Mouse (Mus musculus): Measurements from ENCODE around the gene Sept11. TPM values are rescaled to one million over a fixed set of nuclear protein-coding genes. Genes with fewer than 3 reads are reported as not detected.

Sept11 gene
- total and polyA plus RNA-seq, 2 experiments from 2014 or later = 88.1 to 92.5 TPM

DNA sequence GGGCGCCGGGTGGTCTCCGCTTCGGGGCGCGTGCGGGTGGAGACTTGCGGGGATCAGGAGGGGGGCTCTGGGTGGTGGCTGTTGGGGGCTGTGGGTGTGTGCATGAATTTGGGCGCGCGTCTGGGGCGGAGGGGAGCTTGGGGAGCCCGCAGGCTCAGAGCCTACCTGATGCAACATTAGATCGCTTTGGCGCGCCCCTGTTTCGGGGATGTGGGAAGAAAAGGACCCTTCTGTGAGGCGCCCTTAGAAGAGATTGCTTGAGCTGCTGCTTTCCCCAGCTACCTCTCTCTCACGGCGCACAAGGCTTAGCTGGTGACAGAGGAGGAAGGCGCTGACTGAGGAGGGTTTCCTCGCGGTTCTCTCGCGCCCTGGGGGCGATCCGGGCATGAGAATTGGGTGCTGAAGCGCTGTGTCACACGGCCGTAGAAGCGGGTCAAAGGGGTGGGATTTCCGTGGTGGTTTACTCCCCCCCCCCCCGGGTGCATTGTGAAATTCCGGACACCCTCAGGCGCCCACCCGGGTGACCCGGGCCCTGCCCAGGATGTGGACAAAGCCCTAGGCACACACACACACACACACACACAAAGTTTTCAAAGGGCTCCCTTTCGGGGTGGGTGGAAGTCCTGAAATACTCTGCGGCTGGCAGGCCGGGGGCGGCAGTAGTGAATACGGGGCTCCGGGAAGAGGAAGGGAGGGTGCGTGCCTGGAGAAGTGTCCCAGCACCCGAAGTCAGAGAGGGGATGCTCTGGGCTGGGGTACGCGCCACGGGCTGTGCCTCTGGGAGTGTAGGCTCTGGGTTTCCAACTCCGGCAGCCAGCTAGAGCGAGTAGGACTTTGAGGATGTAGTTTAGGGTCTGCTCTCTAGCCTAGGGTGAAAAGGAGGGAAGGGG lies 646 bp downstream of the Sept11 start:
- no peaks in the 10 kb centered on the region for H3K36me3 ChIP-seq (ENCODE audit: insufficient read depth, low read length)
- no peaks in the 10 kb centered on the region for H3K27me3 ChIP-seq (ENCODE audit: insufficient read depth, low read length)
- ATAC-seq (peak; percentile 4), DNase-seq (ENCODE audit: low spot score) (peak; percentile 56)
- no peak for TF ChIP-seq CTCF (IDR thresholded peaks at IDR 0.05; ENCODE audit: low read depth)
- WGBS = under 1% methylated on average over 48 of the region's 50 CpGs
- H3K9me3 ChIP-seq (ENCODE audit: low read length) = no peaks in the 10 kb centered on the region
- peaks cover 31% of the 10 kb centered on the region for H3K4me1 ChIP-seq (ENCODE audit: insufficient read depth, low read length)
- peak overlapping the region; percentile 86 for H3K4me3 ChIP-seq (ENCODE audit: low read length)
- H3K4me2 ChIP-seq (ENCODE audit: low read depth, low read length) = peak overlapping the region; percentile 97
- peak overlapping the region; percentile 90 for H3K27ac ChIP-seq
- H3K9ac ChIP-seq (replicated peaks; ENCODE audit: low read length) = peak overlapping the region; percentile 84

DNA sequence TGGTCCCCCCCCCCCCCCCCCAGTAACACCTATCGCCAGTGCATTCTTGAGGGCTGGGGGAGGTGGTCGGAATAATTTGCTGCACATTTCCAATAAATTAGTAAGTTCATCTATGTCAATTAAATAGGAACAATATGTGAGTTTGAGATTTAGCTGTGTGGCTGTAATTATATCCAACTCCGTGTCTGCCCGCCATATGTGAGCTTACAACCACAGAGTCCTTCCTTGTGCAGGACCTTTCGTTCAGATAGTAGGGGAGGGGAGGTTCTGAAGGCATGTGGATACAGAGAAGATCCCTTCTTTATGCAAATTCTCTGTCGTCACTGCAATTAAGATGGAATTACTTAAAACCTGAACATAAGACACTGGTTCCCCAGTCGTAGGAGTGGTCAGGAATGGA lies 2.1 kb downstream of the Sept11 start:
- peak overlapping the region; percentile 86; the same call in 1 of the 2 replicates for H3K4me3 ChIP-seq (ENCODE audit: low read length)
- WGBS = 45% methylated on average over 7 of the region's 7 CpGs
- 0 out of 2 replicates have a peak overlapping the region, but pooled peaks have one; percentile 3 for H3K9ac ChIP-seq (replicated peaks; ENCODE audit: low read length)
- H3K4me1 ChIP-seq (ENCODE audit: insufficient read depth, low read length) = peaks cover 31% of the 10 kb centered on the region
- no peak for DNase-seq (ENCODE audit: low spot score)
- H3K4me2 ChIP-seq (ENCODE audit: low read depth, low read length) = peak overlapping the region; percentile 97
- no peaks in the 10 kb centered on the region for H3K9me3 ChIP-seq (ENCODE audit: low read length)
- no peak for TF ChIP-seq CTCF (IDR thresholded peaks at IDR 0.05; ENCODE audit: low read depth)
- ATAC-seq = no peak
- H3K27ac ChIP-seq = no peak overlapping the region
- no peaks in the 10 kb centered on the region for H3K36me3 ChIP-seq (ENCODE audit: insufficient read depth, low read length)
- H3K27me3 ChIP-seq (ENCODE audit: insufficient read depth, low read length) = no peaks in the 10 kb centered on the region

DNA sequence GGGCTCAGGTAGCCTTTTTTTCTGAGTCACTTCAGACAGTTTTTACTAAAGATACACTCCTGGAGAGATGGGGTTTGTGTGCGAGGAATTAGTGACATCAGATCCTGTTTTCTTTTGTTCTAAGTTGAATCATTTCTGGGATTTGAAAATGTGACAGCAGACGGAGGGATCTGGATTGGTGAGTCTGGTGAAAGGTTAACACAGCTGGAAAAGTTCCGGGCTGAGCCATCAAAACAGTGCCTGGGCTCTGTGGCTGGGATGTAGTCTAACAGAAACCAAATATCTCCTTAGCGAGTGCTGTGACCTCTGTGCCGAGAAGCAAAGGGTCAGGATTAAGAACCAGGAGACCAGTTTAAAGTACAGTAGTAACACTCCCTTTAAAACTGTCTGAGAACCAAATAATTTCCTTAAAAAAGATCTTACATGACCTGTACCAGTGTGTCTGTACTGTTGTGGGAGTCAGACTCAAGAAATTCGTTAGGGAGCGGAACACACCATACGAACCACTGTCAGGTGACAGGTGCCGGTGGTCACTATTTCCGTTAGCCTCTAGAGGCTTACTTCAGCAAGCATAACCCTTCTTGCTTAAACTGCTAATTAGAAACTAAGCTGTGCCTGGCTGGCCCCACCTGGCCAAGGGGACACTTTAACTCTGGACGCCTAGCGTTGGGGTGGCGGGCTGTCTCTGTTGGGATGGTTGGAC lies 4.1 kb downstream of the Sept11 start:
- Histone ChIP-seq H3K4me3 (ENCODE audit: low read length) (no peak overlapping the region), H3K27me3 (ENCODE audit: insufficient read depth, low read length) (no peaks in the 10 kb centered on the region), H3K4me2 (ENCODE audit: low read depth, low read length) (no peak overlapping the region), H3K9ac (replicated peaks; ENCODE audit: low read length) (no peak overlapping the region), H3K9me3 (ENCODE audit: low read length) (no peaks in the 10 kb centered on the region), H3K36me3 (ENCODE audit: insufficient read depth, low read length) (no peaks in the 10 kb centered on the region), H3K27ac (no peak overlapping the region), H3K4me1 (ENCODE audit: insufficient read depth, low read length) (peaks cover 16% of the 10 kb centered on the region)
- DNase-seq (ENCODE audit: low spot score) (no peak), ATAC-seq (no peak)
- no peak for TF ChIP-seq CTCF (IDR thresholded peaks at IDR 0.05; ENCODE audit: low read depth)
- WGBS = 58% methylated on average over 13 of the region's 13 CpGs

DNA sequence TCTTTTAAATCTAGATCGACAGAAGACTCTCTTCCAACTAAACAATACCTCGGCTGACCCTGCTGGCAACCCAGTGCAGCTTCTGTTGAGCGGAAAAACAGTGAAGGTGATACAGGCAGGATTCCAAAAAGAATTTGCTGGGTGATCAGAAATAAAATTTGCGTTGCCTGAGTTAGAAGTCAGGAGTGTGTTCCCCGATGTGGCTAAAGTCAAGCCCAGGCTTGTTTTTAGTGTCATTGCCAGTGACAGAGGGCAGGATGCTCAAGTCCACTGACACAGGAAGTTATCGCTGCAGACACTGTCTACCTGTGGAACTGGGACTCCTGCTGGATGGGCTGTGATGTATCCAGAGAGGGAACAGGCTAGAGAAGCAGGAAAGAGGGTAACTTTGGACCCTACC lies 5.0 kb downstream of the Sept11 start:
- ATAC-seq = no peak
- no peak overlapping the region for H3K4me3 ChIP-seq (ENCODE audit: low read length)
- no peak overlapping the region for H3K27ac ChIP-seq
- H3K36me3 ChIP-seq (ENCODE audit: insufficient read depth, low read length) = no peaks in the 10 kb centered on the region
- no peak for TF ChIP-seq CTCF (IDR thresholded peaks at IDR 0.05; ENCODE audit: low read depth)
- no peak overlapping the region for H3K9ac ChIP-seq (replicated peaks; ENCODE audit: low read length)
- no peaks in the 10 kb centered on the region for H3K27me3 ChIP-seq (ENCODE audit: insufficient read depth, low read length)
- WGBS = 42% methylated on average over 6 of the region's 6 CpGs
- H3K4me1 ChIP-seq (ENCODE audit: insufficient read depth, low read length) = peaks cover 16% of the 10 kb centered on the region
- DNase-seq (ENCODE audit: low spot score) = no peak
- H3K4me2 ChIP-seq (ENCODE audit: low read depth, low read length) = no peak overlapping the region
- H3K9me3 ChIP-seq (ENCODE audit: low read length) = no peaks in the 10 kb centered on the region

DNA sequence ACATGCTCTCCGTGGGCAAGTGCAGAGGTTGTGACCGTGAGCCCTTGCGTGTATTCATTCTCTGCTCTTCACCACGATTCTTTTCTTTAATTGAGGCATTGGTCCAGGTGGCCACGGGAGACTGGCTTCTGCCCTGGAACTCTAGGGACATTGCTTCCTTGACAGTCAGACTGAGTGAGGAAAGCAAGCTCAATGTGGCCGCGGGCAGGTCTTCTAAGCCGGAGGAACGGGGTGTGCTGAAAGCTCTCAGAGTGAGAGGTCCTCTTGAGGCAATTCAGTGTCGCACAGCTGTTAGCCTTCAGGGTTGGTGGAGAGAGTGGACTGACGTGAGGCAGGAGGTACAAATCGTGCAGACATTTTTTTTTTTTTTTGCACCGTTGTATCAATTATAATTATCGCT lies 5.6 kb downstream of the Sept11 start:
- H3K4me2 ChIP-seq (ENCODE audit: low read depth, low read length) = no peak overlapping the region
- 75% methylated on average over 14 of the region's 14 CpGs for WGBS
- H3K27ac ChIP-seq = no peak overlapping the region
- no peaks in the 10 kb centered on the region for H3K36me3 ChIP-seq (ENCODE audit: insufficient read depth, low read length)
- TF ChIP-seq CTCF (IDR thresholded peaks at IDR 0.05; ENCODE audit: low read depth) = no peak
- no peak for DNase-seq (ENCODE audit: low spot score)
- peaks cover 16% of the 10 kb centered on the region for H3K4me1 ChIP-seq (ENCODE audit: insufficient read depth, low read length)
- no peak overlapping the region for H3K4me3 ChIP-seq (ENCODE audit: low read length)
- no peaks in the 10 kb centered on the region for H3K27me3 ChIP-seq (ENCODE audit: insufficient read depth, low read length)
- H3K9me3 ChIP-seq (ENCODE audit: low read length) = no peaks in the 10 kb centered on the region
- no peak overlapping the region for H3K9ac ChIP-seq (replicated peaks; ENCODE audit: low read length)
- ATAC-seq = no peak

DNA sequence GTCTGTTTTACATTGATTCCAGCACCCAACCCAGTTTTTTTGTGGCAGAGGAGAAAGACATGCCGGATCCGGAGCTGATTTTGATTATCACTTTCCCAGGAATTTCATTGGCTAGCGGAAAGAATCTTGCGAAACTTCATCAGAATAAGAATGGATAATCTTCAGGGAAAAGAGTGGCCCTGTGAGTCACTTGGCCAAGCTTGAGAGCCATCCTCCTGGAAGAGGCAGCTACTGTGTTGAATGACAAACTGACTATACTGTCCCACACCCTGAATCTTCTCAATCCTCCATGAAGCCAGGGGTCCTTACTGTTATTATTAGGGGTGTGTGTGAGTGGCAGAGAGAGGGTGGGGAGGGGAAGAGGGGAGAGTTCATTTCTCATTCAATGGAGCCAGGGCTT lies 7.7 kb downstream of the Sept11 start:
- Histone ChIP-seq H3K4me3 (ENCODE audit: low read length) (no peak overlapping the region), H3K27me3 (ENCODE audit: insufficient read depth, low read length) (no peaks in the 10 kb centered on the region), H3K4me2 (ENCODE audit: low read depth, low read length) (no peak overlapping the region), H3K36me3 (ENCODE audit: insufficient read depth, low read length) (no peaks in the 10 kb centered on the region), H3K9me3 (ENCODE audit: low read length) (no peaks in the 10 kb centered on the region), H3K4me1 (ENCODE audit: insufficient read depth, low read length) (peaks cover 6% of the 10 kb centered on the region; the same call in 1 of the 2 replicates), H3K9ac (replicated peaks; ENCODE audit: low read length) (no peak overlapping the region), H3K27ac (no peak overlapping the region)
- no peak for TF ChIP-seq CTCF (IDR thresholded peaks at IDR 0.05; ENCODE audit: low read depth)
- ATAC-seq (no peak), DNase-seq (ENCODE audit: low spot score) (no peak)
- WGBS = 74% methylated on average over 4 of the region's 4 CpGs

All from hindbrain, postnatal 0 days (tissue).